Mouse (Mus musculus): Measurements from ENCODE around the gene Gm49673.
"Not testable (repeated sequence)": the region's sequence is repeated elsewhere in the genome, so short reads cannot be mapped to it uniquely, and the experiment has no call there.

- not testable (repeated sequence) for TF ChIP-seq CTCF (IDR thresholded peaks at IDR 0.05; ENCODE audit: borderline replicate concordance, extremely low read depth, insufficient read depth, insufficient read length); POLR2A (IDR thresholded peaks at IDR 0.05; ENCODE audit: borderline replicate concordance, extremely low read depth, insufficient read depth, insufficient read length, poor library complexity, severe bottlenecking)
Measured at GRCm38 (mm10) chr17:8165608-8165945, 18.0 kb upstream of the Gm49673 start.

Measured in brain, embryonic 14.5 days (tissue).